Mouse (Mus musculus): Measurements from ENCODE around the gene Hoxa5. TPM values are rescaled to one million over a fixed set of nuclear protein-coding genes. Genes with fewer than 3 reads are reported as not detected.

Hoxa5 gene
- polyA plus RNA-seq, 1 experiment = 1.6 TPM

DNA sequence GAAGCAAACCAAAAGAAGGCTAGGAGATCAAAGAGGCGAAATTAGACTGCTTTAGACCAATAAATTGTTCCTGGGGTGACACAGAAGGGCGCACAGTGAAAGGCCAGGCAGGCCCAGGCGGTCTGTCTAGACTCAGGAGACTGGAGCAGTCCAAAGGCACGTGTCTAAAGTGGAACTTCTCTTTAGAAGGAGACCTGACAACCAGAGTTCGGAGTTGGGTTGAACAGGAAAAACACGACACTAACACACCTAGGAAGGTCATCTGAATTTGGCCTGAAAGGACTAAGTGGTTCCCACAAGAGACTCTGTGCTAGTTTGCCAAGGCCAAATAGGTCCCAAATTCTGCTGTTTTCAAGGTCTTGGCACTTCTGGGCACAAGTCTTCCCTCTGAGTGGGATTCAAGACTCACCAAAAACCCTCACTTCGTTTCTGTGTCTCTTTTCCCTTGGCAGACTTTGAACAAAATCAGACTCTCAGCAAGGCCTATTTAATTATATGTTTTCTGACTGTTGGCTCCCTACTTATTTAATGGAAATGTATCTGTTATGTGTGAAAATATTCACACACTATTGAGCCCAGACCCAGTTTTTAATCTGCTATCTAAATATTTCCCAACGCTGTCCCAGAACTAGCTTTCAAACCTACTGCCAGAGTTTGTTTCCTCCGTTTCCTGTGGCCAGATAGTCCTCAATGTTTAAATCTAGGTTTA lies 15.0 kb upstream of the Hoxa5 start:
- Histone ChIP-seq H3K27me3 (ENCODE audit: control insufficient read depth, insufficient read depth, insufficient read length) (no peaks in the 10 kb centered on the region), H3K4me3 (peak overlapping the region; percentile 89), H3K79me2 (ENCODE audit: control insufficient read depth, insufficient read depth) (peaks cover 35% of the 10 kb centered on the region), H3K4me2 (ENCODE audit: low read depth) (peak overlapping the region; percentile 88), H3ac (ENCODE audit: control insufficient read depth, insufficient read length) (no peak overlapping the region), H3K36me3 (ENCODE audit: control insufficient read depth, insufficient read depth) (no peaks in the 10 kb centered on the region)
- no peak for TF ChIP-seq POLR2A (IDR thresholded peaks at IDR 0.05; ENCODE audit: insufficient read length, low read depth)
- no peak for TF ChIP-seq REST (IDR thresholded peaks at IDR 0.05; ENCODE audit: insufficient read depth, insufficient read length)
- TF ChIP-seq MYOG (IDR thresholded peaks at IDR 0.05; ENCODE audit: control insufficient read depth in 1 of 3, insufficient read depth in 1 of 3, insufficient read length in 2 of 3, low read depth in 2 of 3) = no peak
- no peak for TF ChIP-seq POLR2AphosphoS2 (IDR thresholded peaks at IDR 0.05; ENCODE audit: insufficient read length, low read depth)
- TF ChIP-seq E2F4 (IDR thresholded peaks at IDR 0.05; ENCODE audit: insufficient read depth) = no peak
- no peak for TF ChIP-seq MYOD1 (IDR thresholded peaks at IDR 0.05; ENCODE audit: control insufficient read depth in 1 of 3, insufficient read length in 2 of 3, low read depth in 2 of 3)
- TF ChIP-seq SRF (IDR thresholded peaks at IDR 0.05; ENCODE audit: control insufficient read depth, insufficient read length, low read depth) = no peak
- no peak for TF ChIP-seq MAX (IDR thresholded peaks at IDR 0.05; ENCODE audit: low read depth)
- no peak for TF ChIP-seq TCF12 (IDR thresholded peaks at IDR 0.05; ENCODE audit: insufficient read depth, poor library complexity, severe bottlenecking)
- no peak for TF ChIP-seq TCF3 (IDR thresholded peaks at IDR 0.05; ENCODE audit: insufficient read length, low read depth)
- TF ChIP-seq CEBPB (IDR thresholded peaks at IDR 0.05; ENCODE audit: insufficient read depth, poor library complexity, severe bottlenecking) = no peak
- TF ChIP-seq USF1 (IDR thresholded peaks at IDR 0.05; ENCODE audit: low read depth) = no peak

DNA sequence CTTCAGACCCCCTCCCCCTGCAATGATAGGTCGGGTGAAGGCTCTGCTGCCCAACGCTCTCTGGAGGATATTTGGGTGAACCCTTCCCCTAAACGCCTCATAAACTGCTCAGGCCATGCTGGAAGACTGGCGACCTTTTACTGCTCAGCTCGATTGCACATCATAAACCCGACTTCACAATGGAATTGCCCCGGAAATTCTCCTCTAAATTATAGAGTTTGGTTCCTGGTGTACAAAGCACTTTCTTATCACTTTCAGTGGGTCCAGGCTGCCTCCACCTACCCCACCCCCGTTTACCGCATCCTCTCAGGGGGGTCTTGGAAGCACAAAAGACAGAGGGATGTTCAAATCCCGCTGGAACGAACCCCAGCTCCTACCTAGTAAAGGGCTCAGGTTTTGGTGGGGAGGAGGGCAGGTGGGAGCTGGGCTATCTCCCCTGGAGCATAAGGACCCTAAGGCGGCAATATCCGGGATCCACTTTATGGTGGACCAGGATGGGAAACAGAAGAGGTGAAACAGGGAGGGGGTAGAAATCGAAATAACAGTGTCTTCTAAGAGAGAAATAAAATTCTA lies 14.3 kb upstream of the Hoxa5 start:
- H3K79me2 ChIP-seq (ENCODE audit: control insufficient read depth, insufficient read depth) = peaks cover 28% of the 10 kb centered on the region
- TF ChIP-seq MAX (IDR thresholded peaks at IDR 0.05; ENCODE audit: low read depth) = no peak
- no peak for TF ChIP-seq POLR2AphosphoS2 (IDR thresholded peaks at IDR 0.05; ENCODE audit: insufficient read length, low read depth)
- no peak for TF ChIP-seq TCF12 (IDR thresholded peaks at IDR 0.05; ENCODE audit: insufficient read depth, poor library complexity, severe bottlenecking)
- TF ChIP-seq POLR2A (IDR thresholded peaks at IDR 0.05; ENCODE audit: insufficient read length, low read depth) = no peak
- no peak for TF ChIP-seq MYOG (IDR thresholded peaks at IDR 0.05; ENCODE audit: control insufficient read depth in 1 of 3, insufficient read depth in 1 of 3, insufficient read length in 2 of 3, low read depth in 2 of 3)
- TF ChIP-seq MYOD1 (IDR thresholded peaks at IDR 0.05; ENCODE audit: control insufficient read depth in 1 of 3, insufficient read length in 2 of 3, low read depth in 2 of 3) = no peak
- TF ChIP-seq TCF3 (IDR thresholded peaks at IDR 0.05; ENCODE audit: insufficient read length, low read depth) = no peak
- no peak for TF ChIP-seq CEBPB (IDR thresholded peaks at IDR 0.05; ENCODE audit: insufficient read depth, poor library complexity, severe bottlenecking)
- TF ChIP-seq REST (IDR thresholded peaks at IDR 0.05; ENCODE audit: insufficient read depth, insufficient read length) = no peak
- no peak for TF ChIP-seq E2F4 (IDR thresholded peaks at IDR 0.05; ENCODE audit: insufficient read depth)
- TF ChIP-seq USF1 (IDR thresholded peaks at IDR 0.05; ENCODE audit: low read depth) = no peak
- no peak for TF ChIP-seq SRF (IDR thresholded peaks at IDR 0.05; ENCODE audit: control insufficient read depth, insufficient read length, low read depth)
- peak overlapping the region; percentile 89 for H3K4me3 ChIP-seq
- H3K36me3 ChIP-seq (ENCODE audit: control insufficient read depth, insufficient read depth) = no peaks in the 10 kb centered on the region
- H3K4me2 ChIP-seq (ENCODE audit: low read depth) = peak overlapping the region; percentile 88
- H3K27me3 ChIP-seq (ENCODE audit: control insufficient read depth, insufficient read depth, insufficient read length) = no peaks in the 10 kb centered on the region
- no peak overlapping the region for H3ac ChIP-seq (ENCODE audit: control insufficient read depth, insufficient read length)

DNA sequence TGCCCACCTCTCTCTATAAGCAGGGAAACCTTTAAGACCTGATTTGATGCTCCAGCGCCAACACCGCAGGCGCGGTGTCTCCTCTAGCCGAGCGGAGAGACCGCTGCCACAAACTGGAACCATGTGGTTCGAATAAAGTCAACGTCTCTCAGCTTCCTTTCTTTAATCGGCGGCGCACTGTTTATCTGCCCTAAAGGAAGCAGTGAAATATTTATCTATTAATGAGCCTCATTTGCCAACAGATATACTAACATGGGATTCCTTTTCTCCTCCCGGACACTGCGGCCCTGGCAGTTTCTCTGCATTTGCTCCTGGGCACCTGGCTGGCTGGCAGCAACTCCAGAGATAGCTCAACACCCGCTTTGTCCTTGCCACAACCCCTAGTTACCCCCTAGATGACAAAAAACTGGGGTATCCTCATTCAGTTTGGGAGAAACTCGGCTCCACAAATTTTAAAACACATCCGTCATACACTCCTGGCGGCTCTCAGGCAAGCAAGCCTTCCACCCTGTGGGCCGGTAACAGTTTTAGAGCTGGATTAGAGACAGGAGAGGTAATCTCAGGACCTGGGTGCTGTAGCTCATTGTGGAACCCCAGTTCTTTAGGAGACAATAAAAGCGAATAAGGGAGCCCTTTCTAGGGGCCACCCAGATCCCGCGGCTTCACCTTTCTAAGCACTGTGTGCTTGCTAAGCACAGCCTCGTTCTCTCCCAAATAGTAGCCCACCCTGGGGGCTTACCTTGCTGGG lies 13.7 kb upstream of the Hoxa5 start:
- Histone ChIP-seq H3K36me3 (ENCODE audit: control insufficient read depth, insufficient read depth) (no peaks in the 10 kb centered on the region), H3K4me2 (ENCODE audit: low read depth) (peak overlapping the region; percentile 88), H3ac (ENCODE audit: control insufficient read depth, insufficient read length) (no peak overlapping the region), H3K79me2 (ENCODE audit: control insufficient read depth, insufficient read depth) (peaks cover 21% of the 10 kb centered on the region), H3K4me3 (peak overlapping the region; percentile 89), H3K27me3 (ENCODE audit: control insufficient read depth, insufficient read depth, insufficient read length) (no peaks in the 10 kb centered on the region)
- no peak for TF ChIP-seq SRF (IDR thresholded peaks at IDR 0.05; ENCODE audit: control insufficient read depth, insufficient read length, low read depth)
- TF ChIP-seq REST (IDR thresholded peaks at IDR 0.05; ENCODE audit: insufficient read depth, insufficient read length) = no peak
- TF ChIP-seq E2F4 (IDR thresholded peaks at IDR 0.05; ENCODE audit: insufficient read depth) = no peak
- TF ChIP-seq USF1 (IDR thresholded peaks at IDR 0.05; ENCODE audit: low read depth) = no peak
- no peak for TF ChIP-seq MYOG (IDR thresholded peaks at IDR 0.05; ENCODE audit: control insufficient read depth in 1 of 3, insufficient read depth in 1 of 3, insufficient read length in 2 of 3, low read depth in 2 of 3)
- no peak for TF ChIP-seq POLR2A (IDR thresholded peaks at IDR 0.05; ENCODE audit: insufficient read length, low read depth)
- TF ChIP-seq CEBPB (IDR thresholded peaks at IDR 0.05; ENCODE audit: insufficient read depth, poor library complexity, severe bottlenecking) = no peak
- TF ChIP-seq MAX (IDR thresholded peaks at IDR 0.05; ENCODE audit: low read depth) = no peak
- no peak for TF ChIP-seq POLR2AphosphoS2 (IDR thresholded peaks at IDR 0.05; ENCODE audit: insufficient read length, low read depth)
- no peak for TF ChIP-seq MYOD1 (IDR thresholded peaks at IDR 0.05; ENCODE audit: control insufficient read depth in 1 of 3, insufficient read length in 2 of 3, low read depth in 2 of 3)
- TF ChIP-seq TCF12 (IDR thresholded peaks at IDR 0.05; ENCODE audit: insufficient read depth, poor library complexity, severe bottlenecking) = no peak
- no peak for TF ChIP-seq TCF3 (IDR thresholded peaks at IDR 0.05; ENCODE audit: insufficient read length, low read depth)

DNA sequence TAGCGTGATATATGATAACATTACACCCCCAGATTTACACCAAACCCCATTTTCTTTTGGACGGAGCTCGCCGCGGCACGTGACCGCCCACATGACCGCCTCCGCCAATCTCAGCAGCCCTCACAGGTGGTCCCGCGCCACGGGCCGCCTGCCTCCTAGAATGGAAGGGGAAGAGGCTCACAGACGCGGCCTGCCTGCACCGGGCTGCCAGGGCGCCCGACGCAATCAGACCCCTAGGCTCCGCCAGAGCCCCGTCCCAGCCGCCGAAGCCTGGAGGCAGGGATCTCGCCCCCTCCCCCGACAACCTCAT lies 13.0 kb upstream of the Hoxa5 start:
- peak in 2 of 3 experiments; percentile 30 to 42 for TF ChIP-seq MYOG (IDR thresholded peaks at IDR 0.05; ENCODE audit: control insufficient read depth in 1 of 3, insufficient read depth in 1 of 3, insufficient read length in 2 of 3, low read depth in 2 of 3)
- TF ChIP-seq REST (IDR thresholded peaks at IDR 0.05; ENCODE audit: insufficient read depth, insufficient read length) = no peak
- TF ChIP-seq CEBPB (IDR thresholded peaks at IDR 0.05; ENCODE audit: insufficient read depth, poor library complexity, severe bottlenecking) = no peak
- TF ChIP-seq MYOD1 (IDR thresholded peaks at IDR 0.05; ENCODE audit: control insufficient read depth in 1 of 3, insufficient read length in 2 of 3, low read depth in 2 of 3) = peak in 2 of 3 experiments; percentile 51 to 67
- no peak for TF ChIP-seq SRF (IDR thresholded peaks at IDR 0.05; ENCODE audit: control insufficient read depth, insufficient read length, low read depth)
- no peak for TF ChIP-seq MAX (IDR thresholded peaks at IDR 0.05; ENCODE audit: low read depth)
- TF ChIP-seq USF1 (IDR thresholded peaks at IDR 0.05; ENCODE audit: low read depth) = peak; percentile 95
- no peak for TF ChIP-seq TCF12 (IDR thresholded peaks at IDR 0.05; ENCODE audit: insufficient read depth, poor library complexity, severe bottlenecking)
- peak; percentile 84 for TF ChIP-seq POLR2A (IDR thresholded peaks at IDR 0.05; ENCODE audit: insufficient read length, low read depth)
- TF ChIP-seq POLR2AphosphoS2 (IDR thresholded peaks at IDR 0.05; ENCODE audit: insufficient read length, low read depth) = peak; percentile 83
- TF ChIP-seq TCF3 (IDR thresholded peaks at IDR 0.05; ENCODE audit: insufficient read length, low read depth) = no peak
- no peak for TF ChIP-seq E2F4 (IDR thresholded peaks at IDR 0.05; ENCODE audit: insufficient read depth)
- H3K27me3 ChIP-seq (ENCODE audit: control insufficient read depth, insufficient read depth, insufficient read length) = no peaks in the 10 kb centered on the region
- no peaks in the 10 kb centered on the region for H3K36me3 ChIP-seq (ENCODE audit: control insufficient read depth, insufficient read depth)
- peaks cover 17% of the 10 kb centered on the region for H3K79me2 ChIP-seq (ENCODE audit: control insufficient read depth, insufficient read depth)
- H3K4me2 ChIP-seq (ENCODE audit: low read depth) = peak overlapping the region; percentile 88
- peak overlapping the region; percentile 89 for H3K4me3 ChIP-seq
- peak overlapping the region; percentile 46 for H3ac ChIP-seq (ENCODE audit: control insufficient read depth, insufficient read length)
